Mouse (Mus musculus): Measurements from ENCODE around the gene Elmo1. TPM values are rescaled to one million over a fixed set of nuclear protein-coding genes. Genes with fewer than 3 reads are reported as not detected.

Elmo1 gene
- polyA plus RNA-seq, 1 experiment = 0.68 TPM

- H3K4me3 ChIP-seq (replicated peaks) = no peak overlapping the region
- H3K27me3 ChIP-seq (replicated peaks) = no peaks in the 10 kb centered on the region
- H3K9me3 ChIP-seq = peaks cover 8% of the 10 kb centered on the region; the same call in 1 of the 2 replicates
- H3K4me1 ChIP-seq = peaks cover 20% of the 10 kb centered on the region
- no peak for TF ChIP-seq GATA1 (IDR thresholded peaks at IDR 0.05; ENCODE audit: borderline replicate concordance, low read length)
- TF ChIP-seq FLI1 (IDR thresholded peaks at IDR 0.05; ENCODE audit: low read length) = no peak
- H3K36me3 ChIP-seq (replicated peaks; ENCODE audit: low read length) = no peaks in the 10 kb centered on the region
These were observed 143.3 kb downstream of the Elmo1 start for GRCm38 (mm10) chr13:20233707-20234106.

GRCm38 (mm10) chr13:20237615-20238014, 147.2 kb downstream of the Elmo1 start:
- Histone ChIP-seq H3K9me3 (peaks cover 8% of the 10 kb centered on the region; the same call in 1 of the 2 replicates), H3K27me3 (replicated peaks) (no peaks in the 10 kb centered on the region), H3K4me1 (peaks cover 21% of the 10 kb centered on the region), H3K36me3 (replicated peaks; ENCODE audit: low read length) (peaks cover 6% of the 10 kb centered on the region), H3K4me3 (replicated peaks) (no peak overlapping the region)
- TF ChIP-seq GATA1 (IDR thresholded peaks at IDR 0.05; ENCODE audit: borderline replicate concordance, low read length) (no peak), FLI1 (IDR thresholded peaks at IDR 0.05; ENCODE audit: low read length) (no peak)

- H3K4me1 ChIP-seq = peaks cover 21% of the 10 kb centered on the region
- no peak for TF ChIP-seq GATA1 (IDR thresholded peaks at IDR 0.05; ENCODE audit: borderline replicate concordance, low read length)
- no peak for TF ChIP-seq FLI1 (IDR thresholded peaks at IDR 0.05; ENCODE audit: low read length)
- peaks cover 7% of the 10 kb centered on the region for H3K36me3 ChIP-seq (replicated peaks; ENCODE audit: low read length)
- H3K9me3 ChIP-seq = peaks cover 8% of the 10 kb centered on the region; the same call in 1 of the 2 replicates
- no peak overlapping the region for H3K4me3 ChIP-seq (replicated peaks)
- no peaks in the 10 kb centered on the region for H3K27me3 ChIP-seq (replicated peaks)
These were observed 147.8 kb downstream of the Elmo1 start for GRCm38 (mm10) chr13:20238146-20238545.

GRCm38 (mm10) chr13:20238743-20239142, 148.3 kb downstream of the Elmo1 start:
- Histone ChIP-seq H3K4me3 (replicated peaks) (no peak overlapping the region), H3K4me1 (peaks cover 21% of the 10 kb centered on the region), H3K9me3 (peaks cover 8% of the 10 kb centered on the region; the same call in 1 of the 2 replicates), H3K27me3 (replicated peaks) (no peaks in the 10 kb centered on the region), H3K36me3 (replicated peaks; ENCODE audit: low read length) (peaks cover 7% of the 10 kb centered on the region)
- TF ChIP-seq FLI1 (IDR thresholded peaks at IDR 0.05; ENCODE audit: low read length) = no peak
- no peak for TF ChIP-seq GATA1 (IDR thresholded peaks at IDR 0.05; ENCODE audit: borderline replicate concordance, low read length)

GRCm38 (mm10) chr13:20250069-20250668, 159.8 kb downstream of the Elmo1 start:
- no peak overlapping the region for H3K4me3 ChIP-seq (replicated peaks)
- H3K27me3 ChIP-seq (replicated peaks) = no peaks in the 10 kb centered on the region
- H3K36me3 ChIP-seq (replicated peaks; ENCODE audit: low read length) = peaks cover 17% of the 10 kb centered on the region
- no peak for TF ChIP-seq FLI1 (IDR thresholded peaks at IDR 0.05; ENCODE audit: low read length)
- no peak for TF ChIP-seq GATA1 (IDR thresholded peaks at IDR 0.05; ENCODE audit: borderline replicate concordance, low read length)
- no peaks in the 10 kb centered on the region for H3K9me3 ChIP-seq
- H3K4me1 ChIP-seq = peaks cover 19% of the 10 kb centered on the region

GRCm38 (mm10) chr13:20254911-20255310, 164.5 kb downstream of the Elmo1 start:
- Histone ChIP-seq H3K4me1 (peaks cover 33% of the 10 kb centered on the region), H3K36me3 (replicated peaks; ENCODE audit: low read length) (peaks cover 17% of the 10 kb centered on the region), H3K4me3 (replicated peaks) (no peak overlapping the region), H3K9me3 (no peaks in the 10 kb centered on the region), H3K27me3 (replicated peaks) (no peaks in the 10 kb centered on the region)
- TF ChIP-seq GATA1 (IDR thresholded peaks at IDR 0.05; ENCODE audit: borderline replicate concordance, low read length) = no peak
- TF ChIP-seq FLI1 (IDR thresholded peaks at IDR 0.05; ENCODE audit: low read length) = no peak

- no peak overlapping the region for H3K4me3 ChIP-seq (replicated peaks)
- H3K9me3 ChIP-seq = no peaks in the 10 kb centered on the region
- H3K36me3 ChIP-seq (replicated peaks; ENCODE audit: low read length) = peaks cover 17% of the 10 kb centered on the region
- no peaks in the 10 kb centered on the region for H3K27me3 ChIP-seq (replicated peaks)
- H3K4me1 ChIP-seq = peaks cover 32% of the 10 kb centered on the region
- TF ChIP-seq FLI1 (IDR thresholded peaks at IDR 0.05; ENCODE audit: low read length) (no peak), GATA1 (IDR thresholded peaks at IDR 0.05; ENCODE audit: borderline replicate concordance, low read length) (no peak)
These were observed 165.0 kb downstream of the Elmo1 start for GRCm38 (mm10) chr13:20255380-20255779.

GRCm38 (mm10) chr13:20256613-20257012, 166.2 kb downstream of the Elmo1 start:
- peaks cover 32% of the 10 kb centered on the region for H3K4me1 ChIP-seq
- TF ChIP-seq GATA1 (IDR thresholded peaks at IDR 0.05; ENCODE audit: borderline replicate concordance, low read length) (no peak), FLI1 (IDR thresholded peaks at IDR 0.05; ENCODE audit: low read length) (no peak)
- no peaks in the 10 kb centered on the region for H3K27me3 ChIP-seq (replicated peaks)
- H3K36me3 ChIP-seq (replicated peaks; ENCODE audit: low read length) = peaks cover 17% of the 10 kb centered on the region
- no peaks in the 10 kb centered on the region for H3K9me3 ChIP-seq
- H3K4me3 ChIP-seq (replicated peaks) = peak overlapping the region; percentile 46

- TF ChIP-seq GATA1 (IDR thresholded peaks at IDR 0.05; ENCODE audit: borderline replicate concordance, low read length) = no peak; the same call in 2 of the 3 replicates
- no peak for TF ChIP-seq FLI1 (IDR thresholded peaks at IDR 0.05; ENCODE audit: low read length)
- no peak overlapping the region for H3K4me3 ChIP-seq (replicated peaks)
These were observed 167.4 kb downstream of the Elmo1 start for GRCm38 (mm10) chr13:20257562-20258525.

More at GRCm38 (mm10) chr13:20257562-20258525, 167.4 kb downstream of the Elmo1 start:
- no peaks in the 10 kb centered on the region for H3K27me3 ChIP-seq (replicated peaks)
- peaks cover 26% of the 10 kb centered on the region for H3K4me1 ChIP-seq
- H3K9me3 ChIP-seq = no peaks in the 10 kb centered on the region; the same call in 1 of the 2 replicates
- H3K36me3 ChIP-seq (replicated peaks; ENCODE audit: low read length) = peaks cover 16% of the 10 kb centered on the region

Data from megakaryocyte, embryonic 14.5 days (primary cell).